Mouse (Mus musculus): Measurements from ENCODE around the gene Tbx2.

Tbx2 gene

GRCm38 (mm10) chr11:85839258-85840030 lies 7.1 kb downstream of the Tbx2 start:
- DNase-seq (ENCODE audit: low spot score in 2 of 2), result no peak

- peak in 1 of 2 experiments; percentile 41 for DNase-seq (ENCODE audit: low spot score in 2 of 2)
Observed at GRCm38 (mm10) chr11:85840031-85840802, 7.9 kb downstream of the Tbx2 start.

- DNase-seq (ENCODE audit: low spot score in 2 of 2), result peak in 1 of 2 experiments; percentile 49
Observed at GRCm38 (mm10) chr11:85840803-85841145, 8.4 kb downstream of the Tbx2 start.

- DNase-seq (ENCODE audit: low spot score in 2 of 2), result peak in 1 of 2 experiments; percentile 34
Observed at GRCm38 (mm10) chr11:85841211-85841681, 8.9 kb downstream of the Tbx2 start.

- DNase-seq (ENCODE audit: low spot score in 2 of 2), result peak in 1 of 2 experiments; percentile 64
Observed at GRCm38 (mm10) chr11:85841980-85842379, 9.6 kb downstream of the Tbx2 start.

- peak in 1 of 2 experiments; percentile 40 for DNase-seq (ENCODE audit: low spot score in 2 of 2)
Observed at GRCm38 (mm10) chr11:85842596-85843346, 10.4 kb downstream of the Tbx2 start.

GRCm38 (mm10) chr11:85843347-85843692 lies 11.0 kb downstream of the Tbx2 start:
- DNase-seq (ENCODE audit: low spot score in 2 of 2), result peak in 1 of 2 experiments; percentile 79

GRCm38 (mm10) chr11:85844144-85844965 lies 12.0 kb downstream of the Tbx2 start:
- peak; percentile 86 to 90 for DNase-seq (ENCODE audit: low spot score in 2 of 2)

GRCm38 (mm10) chr11:85844971-85845370 lies 12.6 kb downstream of the Tbx2 start:
- no peak for DNase-seq (ENCODE audit: low spot score in 2 of 2)

GRCm38 (mm10) chr11:85845921-85846320 lies 13.6 kb downstream of the Tbx2 start:
- no peak for DNase-seq (ENCODE audit: low spot score in 2 of 2)

- DNase-seq (ENCODE audit: low spot score in 2 of 2), result no peak
Observed at GRCm38 (mm10) chr11:85846509-85846908, 14.2 kb downstream of the Tbx2 start.

- peak in 1 of 2 experiments; percentile 39 for DNase-seq (ENCODE audit: low spot score in 2 of 2)
Observed at GRCm38 (mm10) chr11:85849037-85849436, 16.7 kb downstream of the Tbx2 start.

- DNase-seq (ENCODE audit: low spot score in 2 of 2), result no peak
Observed at GRCm38 (mm10) chr11:85850233-85850632, 17.9 kb downstream of the Tbx2 start, which contains the start of gene Gm11444. Gene Gm11444 (minus strand): TSS chr11:85850333.

GRCm38 (mm10) chr11:85850758-85851157 lies 18.4 kb downstream of the Tbx2 start:
- no peak for DNase-seq (ENCODE audit: low spot score in 2 of 2)

GRCm38 (mm10) chr11:85857997-85858698 lies 25.8 kb downstream of the Tbx2 start:
- DNase-seq (ENCODE audit: low spot score in 2 of 2), result no peak

- DNase-seq (ENCODE audit: low spot score in 2 of 2), result no peak
Observed at GRCm38 (mm10) chr11:85864363-85864762, 32.0 kb downstream of the Tbx2 start.

GRCm38 (mm10) chr11:85876059-85876788 lies 43.9 kb downstream of the Tbx2 start:
- no peak for DNase-seq (ENCODE audit: low spot score in 2 of 2)

- no peak for DNase-seq (ENCODE audit: low spot score in 2 of 2)
Observed at GRCm38 (mm10) chr11:85884498-85884897, 52.1 kb downstream of the Tbx2 start.

GRCm38 (mm10) chr11:85885665-85886428 lies 53.5 kb downstream of the Tbx2 start, which contains the start of gene Tbx4:
Gene Tbx4 (plus strand): TSS chr11:85886422.
- no peak for DNase-seq (ENCODE audit: low spot score in 2 of 2)
